Mouse (Mus musculus) embryonic facial prominence, embryonic 10.5 days (tissue): ENCODE data around the gene Psd4. TPM values are rescaled to one million over a fixed set of nuclear protein-coding genes. Genes with fewer than 3 reads are reported as not detected.

Source experiments
- DNase-seq: peaks from one replicate; pipeline ENCODE4 v3.0.0-alpha.2; 2017; ENCODE audit warnings: low spot score
- H3K27ac ChIP-seq: fragments of 300-500 bp; sonication (generic); replicated peaks from 2 replicates; pipeline ENCODE4 v1.5.1; 2016; ENCODE audit warnings: mild to moderate bottlenecking
- H3K27me3 ChIP-seq: fragments of 300-500 bp; sonication (generic); replicated peaks from 2 replicates; pipeline ENCODE4 v1.6.1; 2016; ENCODE audit warnings: low read depth, mild to moderate bottlenecking; ENCODE audit not compliant: poor library complexity, severe bottlenecking
- H3K36me3 ChIP-seq: fragments of 300-500 bp; sonication (generic); replicated peaks from 2 replicates; pipeline ENCODE4 v1.6.1; 2016; ENCODE audit warnings: mild to moderate bottlenecking, moderate library complexity
- H3K4me1 ChIP-seq: fragments of 300-500 bp; sonication (generic); 2 replicates; pipeline ENCODE4 v1.6.1; 2016
- H3K4me3 ChIP-seq: fragments of 300-500 bp; sonication (generic); 2 replicates; pipeline ENCODE4 v1.5.1; 2016; ENCODE audit warnings: mild to moderate bottlenecking, moderate library complexity
- H3K9me3 ChIP-seq: fragments of 300-500 bp; sonication (generic); 2 replicates; pipeline ENCODE4 v1.6.1; 2016; ENCODE audit warnings: mild to moderate bottlenecking
- WGBS: fragments of 180-500 bp; shearing (Covaris S2); methylation state at CpG from one replicate; pipeline ENCODE4 v1.1.7; 2016; 5-methylcytosine and 5-hydroxymethylcytosine counted together
- polyA plus RNA-seq: library from polyadenylated mRNA; unstranded; fragments of >200 nt; fragmentation: Nextera tagmentation; extraction: Ambion mirVana; gene quantifications from 2 replicates; pipeline ENCODE4 v1.2.1, GENCODE M21; 2016

The Psd4 gene
- polyA plus RNA-seq, 1 experiment from 2014 or later: 0.81 TPM

GRCm38 (mm10) chr2:24366214-24366975 is 985 bp upstream of the Psd4 start:
- no peak overlapping the region for H3K27ac ChIP-seq
- DNase-seq: no peak
- no peaks in the 10 kb centered on the region for H3K36me3 ChIP-seq
- peaks cover 8% of the 10 kb centered on the region for H3K4me1 ChIP-seq
- H3K27me3 ChIP-seq: peaks cover 33% of the 10 kb centered on the region
- no peaks in the 10 kb centered on the region for H3K9me3 ChIP-seq
- WGBS: 77% methylated on average over 12 of the region's 12 CpGs
- H3K4me3 ChIP-seq: no peak overlapping the region

GRCm38 (mm10) chr2:24367895-24368261 is 498 bp downstream of the Psd4 start:
- H3K4me1 ChIP-seq: peaks cover 8% of the 10 kb centered on the region
- H3K36me3 ChIP-seq: no peaks in the 10 kb centered on the region
- peak overlapping the region; percentile 57 for H3K4me3 ChIP-seq
- peaks cover 33% of the 10 kb centered on the region for H3K27me3 ChIP-seq
- no peak overlapping the region for H3K27ac ChIP-seq
- 61% methylated on average over 4 of the region's 4 CpGs for WGBS
- no peak for DNase-seq
- H3K9me3 ChIP-seq: no peaks in the 10 kb centered on the region

GRCm38 (mm10) chr2:24378747-24379450 is 11.5 kb downstream of the Psd4 start:
- H3K27me3 ChIP-seq: no peaks in the 10 kb centered on the region
- WGBS: 83% methylated on average over 5 of the region's 5 CpGs
- no peak for DNase-seq
- H3K9me3 ChIP-seq: no peaks in the 10 kb centered on the region
- no peak overlapping the region for H3K27ac ChIP-seq
- no peaks in the 10 kb centered on the region for H3K4me1 ChIP-seq
- no peak overlapping the region for H3K4me3 ChIP-seq
- H3K36me3 ChIP-seq: no peaks in the 10 kb centered on the region

GRCm38 (mm10) chr2:24382456-24383230 is 15.3 kb downstream of the Psd4 start:
- Histone ChIP-seq H3K4me1 (no peaks in the 10 kb centered on the region), H3K36me3 (no peaks in the 10 kb centered on the region), H3K27ac (no peak overlapping the region), H3K4me3 (no peak overlapping the region), H3K27me3 (no peaks in the 10 kb centered on the region), H3K9me3 (no peaks in the 10 kb centered on the region)
- DNase-seq: no peak
- 78% methylated on average over 9 of the region's 9 CpGs for WGBS

GRCm38 (mm10) chr2:24383636-24384035 is 16.3 kb downstream of the Psd4 start:
- Histone ChIP-seq H3K27me3 (no peaks in the 10 kb centered on the region), H3K36me3 (no peaks in the 10 kb centered on the region), H3K9me3 (no peaks in the 10 kb centered on the region), H3K27ac (no peak overlapping the region), H3K4me1 (no peaks in the 10 kb centered on the region), H3K4me3 (no peak overlapping the region)
- WGBS: 83% methylated on average over 3 of the region's 3 CpGs
- no peak for DNase-seq

GRCm38 (mm10) chr2:24384393-24384792 is 17.0 kb downstream of the Psd4 start:
- no peaks in the 10 kb centered on the region for H3K36me3 ChIP-seq
- H3K27me3 ChIP-seq: no peaks in the 10 kb centered on the region
- H3K4me1 ChIP-seq: no peaks in the 10 kb centered on the region
- no peak overlapping the region for H3K27ac ChIP-seq
- H3K9me3 ChIP-seq: no peaks in the 10 kb centered on the region
- no peak overlapping the region for H3K4me3 ChIP-seq
- no peak for DNase-seq

- Histone ChIP-seq H3K36me3 (no peaks in the 10 kb centered on the region), H3K27ac (no peak overlapping the region), H3K9me3 (no peaks in the 10 kb centered on the region), H3K4me3 (no peak overlapping the region), H3K27me3 (no peaks in the 10 kb centered on the region), H3K4me1 (no peaks in the 10 kb centered on the region)
- DNase-seq: no peak
- WGBS: 81% methylated on average over 14 of the region's 14 CpGs
Observed at GRCm38 (mm10) chr2:24385111-24385961, 18.0 kb downstream of the Psd4 start.

GRCm38 (mm10) chr2:24386158-24386963 is 19.0 kb downstream of the Psd4 start:
- DNase-seq: no peak
- Histone ChIP-seq H3K27ac (no peak overlapping the region), H3K4me1 (no peaks in the 10 kb centered on the region), H3K27me3 (no peaks in the 10 kb centered on the region), H3K9me3 (no peaks in the 10 kb centered on the region), H3K36me3 (no peaks in the 10 kb centered on the region), H3K4me3 (no peak overlapping the region)
- 87% methylated on average over 21 of the region's 21 CpGs for WGBS

GRCm38 (mm10) chr2:24386964-24387320 is 19.6 kb downstream of the Psd4 start:
- Histone ChIP-seq H3K4me3 (no peak overlapping the region), H3K27ac (no peak overlapping the region), H3K36me3 (no peaks in the 10 kb centered on the region), H3K4me1 (no peaks in the 10 kb centered on the region), H3K9me3 (no peaks in the 10 kb centered on the region), H3K27me3 (no peaks in the 10 kb centered on the region)
- 84% methylated on average over 2 of the region's 2 CpGs for WGBS
- DNase-seq: no peak

- no peak for DNase-seq
- WGBS: 87% methylated on average over 4 of the region's 4 CpGs
- no peaks in the 10 kb centered on the region for H3K36me3 ChIP-seq
Observed at GRCm38 (mm10) chr2:24387361-24388283, 20.2 kb downstream of the Psd4 start.

GRCm38 (mm10) chr2:24393251-24393650 is 25.9 kb downstream of the Psd4 start:
- no peak overlapping the region for H3K27ac ChIP-seq

More at GRCm38 (mm10) chr2:24387361-24388283, 20.2 kb downstream of the Psd4 start:
- H3K4me1 ChIP-seq: no peaks in the 10 kb centered on the region
- no peaks in the 10 kb centered on the region for H3K27me3 ChIP-seq
- no peak overlapping the region for H3K4me3 ChIP-seq
- no peaks in the 10 kb centered on the region for H3K9me3 ChIP-seq
- H3K27ac ChIP-seq: no peak overlapping the region

More at GRCm38 (mm10) chr2:24393251-24393650, 25.9 kb downstream of the Psd4 start:
- no peaks in the 10 kb centered on the region for H3K36me3 ChIP-seq
- no peak for DNase-seq
- H3K9me3 ChIP-seq: no peaks in the 10 kb centered on the region
- no peaks in the 10 kb centered on the region for H3K4me1 ChIP-seq
- H3K4me3 ChIP-seq: no peak overlapping the region
- H3K27me3 ChIP-seq: no peaks in the 10 kb centered on the region
- 77% methylated on average over 2 of the region's 2 CpGs for WGBS
